Mouse (Mus musculus): ENCODE data around the gene Themis. TPM values are rescaled to one million over a fixed set of nuclear protein-coding genes. Genes with fewer than 3 reads are reported as not detected.

Gene Themis
- not detected in 2 replicates for polyA plus RNA-seq (2015; fragmentation: Nextera tagmentation; extraction: Ambion mirVana)

DNA sequence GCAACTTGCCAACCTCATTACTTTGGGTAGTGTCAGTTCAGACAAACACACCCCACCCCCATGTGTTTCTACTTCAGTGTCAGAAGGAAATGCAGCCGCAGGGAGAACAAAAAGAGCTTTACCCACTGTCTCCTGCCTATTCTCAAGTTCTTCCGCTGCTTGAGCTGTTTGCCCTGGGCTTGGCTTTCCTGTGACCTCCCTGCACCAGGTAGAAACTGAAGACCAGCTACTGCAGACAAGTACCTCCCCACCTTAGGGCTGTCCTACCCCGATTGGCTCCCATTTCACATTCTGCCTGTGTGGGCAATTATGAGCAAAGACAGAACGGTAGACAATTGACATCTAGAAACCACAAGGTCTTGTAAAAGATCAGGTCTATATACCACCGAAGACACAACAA is at the start of gene Themis:
Gene Themis, plus strand, starts transcription at position 100 of the 400 bp plus-strand sequence.
- 67% methylated on average over 5 of the region's 5 CpGs for WGBS
- H3K27me3 ChIP-seq = no peaks in the 10 kb centered on the region

DNA sequence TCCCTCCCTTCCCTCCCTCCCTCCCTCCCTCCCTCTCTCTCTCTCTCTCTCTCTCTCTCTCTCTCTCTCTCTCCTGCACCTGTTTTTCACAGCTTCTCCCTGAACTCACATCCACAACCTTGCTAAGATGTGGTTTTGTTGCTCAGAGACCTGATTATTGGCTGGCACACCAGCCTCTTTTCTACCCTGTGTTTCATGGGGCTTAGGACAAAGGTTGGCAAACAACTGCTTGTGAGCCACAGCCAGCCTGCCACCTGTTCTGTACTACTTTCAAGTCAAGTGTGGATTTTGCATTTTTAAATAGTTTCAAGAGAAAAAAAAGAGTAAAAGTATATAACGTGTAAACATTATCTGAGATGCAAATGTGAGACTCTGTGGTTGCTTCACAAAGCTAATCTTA is 48.7 kb upstream of the Themis start:
- ATAC-seq (replicated peaks; ENCODE audit: low FRiP score) = no peak
- H3K9ac ChIP-seq = no peak overlapping the region
- no peaks in the 10 kb centered on the region for H3K4me1 ChIP-seq
- H3K36me3 ChIP-seq = no peaks in the 10 kb centered on the region
- H3K4me2 ChIP-seq = no peak overlapping the region
- no peak overlapping the region for H3K4me3 ChIP-seq (replicated peaks)
- H3K27me3 ChIP-seq = no peaks in the 10 kb centered on the region
- no peaks in the 10 kb centered on the region for H3K9me3 ChIP-seq (replicated peaks)
- no peak overlapping the region for H3K27ac ChIP-seq
- 84% methylated on average over 1 of the region's 1 CpGs for WGBS

More for the DNA sequence above, at the start of gene Themis:
- Histone ChIP-seq H3K4me2 (no peak within 1 kb of the TSS), H3K9me3 (replicated peaks) (no peaks in the 10 kb centered on the region), H3K4me3 (replicated peaks) (no peak within 1 kb of the TSS), H3K4me1 (no peaks in the 10 kb centered on the region), H3K36me3 (no peaks in the 10 kb centered on the region), H3K9ac (no peak within 1 kb of the TSS), H3K27ac (no peak within 1 kb of the TSS)
- ATAC-seq (replicated peaks; ENCODE audit: low FRiP score) = no peak

DNA sequence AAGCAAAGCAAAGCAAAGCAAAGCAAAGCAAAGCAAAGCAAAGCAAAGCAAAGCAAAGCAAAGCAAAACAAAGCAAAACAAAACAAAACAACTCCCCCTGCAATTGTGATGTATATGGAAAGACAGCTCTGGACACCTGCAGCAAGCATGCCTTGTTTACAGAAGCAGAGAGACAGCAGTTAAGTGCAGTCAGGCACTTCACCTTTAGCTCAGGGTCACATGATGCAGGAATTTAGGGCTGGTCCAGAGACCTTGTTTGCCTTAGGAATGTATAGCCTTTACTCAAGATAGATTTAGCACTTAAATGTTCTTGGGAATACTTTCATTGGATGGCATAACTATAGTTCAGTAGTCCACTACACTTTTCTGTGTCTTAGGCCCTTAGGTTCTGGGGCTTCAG is 32.1 kb upstream of the Themis start:
- Histone ChIP-seq H3K27me3 (no peaks in the 10 kb centered on the region), H3K36me3 (no peaks in the 10 kb centered on the region), H3K4me3 (replicated peaks) (no peak overlapping the region), H3K27ac (no peak overlapping the region), H3K9ac (no peak overlapping the region), H3K9me3 (replicated peaks) (no peaks in the 10 kb centered on the region), H3K4me2 (no peak overlapping the region), H3K4me1 (no peaks in the 10 kb centered on the region)
- peak; percentile 83 for ATAC-seq (replicated peaks; ENCODE audit: low FRiP score)

DNA sequence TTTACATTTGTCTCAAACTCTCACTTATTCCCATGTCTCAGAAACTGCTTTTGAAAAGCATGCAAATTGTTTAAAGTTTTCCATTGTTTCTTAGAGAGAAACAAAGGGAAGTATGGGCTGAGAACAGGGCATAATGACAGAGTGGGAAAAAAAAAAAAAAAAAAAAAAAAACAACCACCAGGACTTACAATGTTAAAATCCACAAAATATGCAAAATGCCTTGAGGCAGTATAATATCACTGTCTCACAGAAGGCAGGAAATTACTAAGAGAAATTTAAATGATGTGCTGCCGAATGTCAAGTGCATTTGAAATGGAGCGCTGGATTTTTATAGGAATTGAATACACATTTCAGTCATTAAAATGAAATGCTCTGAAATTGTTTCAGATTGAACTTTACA is 26.3 kb upstream of the Themis start:
- Histone ChIP-seq H3K9ac (no peak overlapping the region), H3K4me3 (replicated peaks) (no peak overlapping the region), H3K9me3 (replicated peaks) (no peaks in the 10 kb centered on the region), H3K4me2 (no peak overlapping the region), H3K27me3 (no peaks in the 10 kb centered on the region), H3K4me1 (no peaks in the 10 kb centered on the region), H3K36me3 (no peaks in the 10 kb centered on the region), H3K27ac (no peak overlapping the region)
- ATAC-seq (replicated peaks; ENCODE audit: low FRiP score) = no peak
- 92% methylated on average over 2 of the region's 2 CpGs for WGBS

DNA sequence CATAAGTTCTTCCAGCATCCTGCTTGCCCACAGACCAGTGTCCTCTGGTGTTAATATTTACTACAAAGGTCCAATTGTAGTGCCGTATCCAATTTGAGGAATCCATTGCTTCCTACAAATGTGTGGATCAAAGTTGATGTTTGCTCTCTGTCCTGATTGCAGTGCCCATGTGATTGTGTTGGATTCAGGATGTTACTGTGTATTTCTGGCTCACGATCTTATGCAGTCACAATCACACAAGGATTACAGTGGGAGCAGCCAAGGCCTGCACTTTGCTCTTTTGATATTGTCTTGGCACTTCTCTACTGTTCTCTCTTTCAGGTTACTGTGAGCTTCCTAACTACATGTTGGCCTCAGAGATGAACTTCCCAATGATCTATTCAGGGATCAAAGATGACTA is 20.3 kb upstream of the Themis start:
- Histone ChIP-seq H3K27me3 (no peaks in the 10 kb centered on the region), H3K4me2 (no peak overlapping the region), H3K36me3 (no peaks in the 10 kb centered on the region), H3K4me1 (no peaks in the 10 kb centered on the region), H3K27ac (no peak overlapping the region), H3K4me3 (replicated peaks) (no peak overlapping the region), H3K9me3 (replicated peaks) (no peaks in the 10 kb centered on the region), H3K9ac (no peak overlapping the region)
- no peak for ATAC-seq (replicated peaks; ENCODE audit: low FRiP score)
- WGBS = 95% methylated on average over 2 of the region's 2 CpGs

DNA sequence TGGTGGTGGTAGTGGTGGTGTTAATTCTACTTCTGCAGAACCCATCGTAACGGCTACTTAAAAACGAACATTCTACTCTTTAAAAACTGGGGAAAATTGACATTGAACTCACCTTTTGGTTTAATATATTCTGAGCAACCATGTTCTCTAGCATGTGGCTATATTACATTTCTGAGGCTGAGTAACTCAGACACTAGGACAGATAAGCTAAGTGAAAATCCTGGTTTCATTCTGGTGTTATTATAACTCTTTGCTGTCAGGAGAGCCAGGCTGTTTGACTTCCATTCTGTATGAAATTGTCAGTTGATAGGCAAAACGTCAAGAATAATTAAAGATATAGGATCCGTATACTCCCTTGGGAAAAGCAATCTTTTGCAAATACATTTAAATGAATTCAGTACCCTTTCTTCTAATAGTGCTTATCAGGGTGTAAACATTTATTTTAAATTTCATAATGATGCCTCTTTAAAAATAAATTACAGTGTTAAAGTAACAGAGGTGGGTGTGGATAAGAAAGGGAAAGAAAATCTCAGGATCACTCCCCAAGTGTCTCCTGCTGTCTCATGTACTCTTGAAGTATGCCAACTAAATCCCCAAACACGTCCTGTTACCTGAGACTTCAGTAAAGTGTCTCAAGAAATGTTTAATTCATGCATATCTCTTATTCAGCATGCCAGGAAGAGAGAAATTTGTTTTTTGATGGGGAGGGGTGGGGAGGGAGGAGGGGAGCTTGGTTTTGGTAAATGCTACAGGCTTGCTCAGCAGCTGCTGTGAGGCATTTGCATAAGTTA is 18.9 kb upstream of the Themis start:
- H3K4me2 ChIP-seq = no peak overlapping the region
- WGBS = 78% methylated on average over 6 of the region's 6 CpGs
- no peak for ATAC-seq (replicated peaks; ENCODE audit: low FRiP score)
- no peak overlapping the region for H3K4me3 ChIP-seq (replicated peaks)
- no peaks in the 10 kb centered on the region for H3K36me3 ChIP-seq
- no peak overlapping the region for H3K27ac ChIP-seq
- no peak overlapping the region for H3K9ac ChIP-seq
- H3K4me1 ChIP-seq = no peaks in the 10 kb centered on the region
- H3K27me3 ChIP-seq = no peaks in the 10 kb centered on the region
- no peaks in the 10 kb centered on the region for H3K9me3 ChIP-seq (replicated peaks)

DNA sequence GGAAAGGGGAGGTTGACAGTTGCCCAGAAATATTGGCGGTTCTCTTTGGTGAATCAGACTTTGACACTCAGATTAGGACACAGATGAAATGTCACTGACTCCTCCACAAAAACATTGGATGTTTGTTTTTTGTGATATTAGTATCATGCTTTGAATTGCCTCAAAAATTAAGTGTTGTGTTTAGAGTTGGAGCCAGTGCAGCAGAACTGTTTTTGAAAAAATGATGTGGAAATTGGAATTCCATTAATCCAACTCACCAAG is 18.3 kb upstream of the Themis start:
- no peak overlapping the region for H3K4me3 ChIP-seq (replicated peaks)
- no peak overlapping the region for H3K4me2 ChIP-seq
- no peaks in the 10 kb centered on the region for H3K27me3 ChIP-seq
- no peaks in the 10 kb centered on the region for H3K36me3 ChIP-seq
- H3K9me3 ChIP-seq (replicated peaks) = no peaks in the 10 kb centered on the region
- no peak overlapping the region for H3K9ac ChIP-seq
- no peak for ATAC-seq (replicated peaks; ENCODE audit: low FRiP score)
- 33% methylated on average over 1 of the region's 1 CpGs for WGBS
- no peaks in the 10 kb centered on the region for H3K4me1 ChIP-seq
- H3K27ac ChIP-seq = no peak overlapping the region

DNA sequence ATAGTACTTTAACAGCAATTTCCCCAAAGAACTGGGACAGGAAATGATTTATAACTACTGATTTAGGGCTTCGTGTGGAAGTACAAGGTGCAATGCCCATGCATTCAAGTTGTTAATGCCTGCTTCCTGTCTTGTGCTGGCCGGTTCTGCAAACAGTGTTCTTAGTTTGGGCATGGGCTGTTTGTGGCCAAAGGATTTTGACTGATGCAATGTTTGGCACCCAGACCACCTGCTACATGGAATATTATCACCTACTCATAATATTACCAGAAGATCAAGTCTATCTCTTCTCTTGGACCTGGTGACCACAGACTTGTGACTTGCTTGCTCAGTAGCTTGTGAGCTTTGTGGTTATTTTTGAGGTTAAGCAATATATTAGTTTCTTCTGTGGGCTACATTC is 16.2 kb upstream of the Themis start:
- Histone ChIP-seq H3K4me2 (no peak overlapping the region), H3K4me3 (replicated peaks) (no peak overlapping the region), H3K9ac (no peak overlapping the region), H3K4me1 (no peaks in the 10 kb centered on the region), H3K9me3 (replicated peaks) (no peaks in the 10 kb centered on the region), H3K27me3 (no peaks in the 10 kb centered on the region), H3K36me3 (no peaks in the 10 kb centered on the region), H3K27ac (no peak overlapping the region)
- ATAC-seq (replicated peaks; ENCODE audit: low FRiP score) = no peak
- 62% methylated on average over 2 of the region's 2 CpGs for WGBS

DNA sequence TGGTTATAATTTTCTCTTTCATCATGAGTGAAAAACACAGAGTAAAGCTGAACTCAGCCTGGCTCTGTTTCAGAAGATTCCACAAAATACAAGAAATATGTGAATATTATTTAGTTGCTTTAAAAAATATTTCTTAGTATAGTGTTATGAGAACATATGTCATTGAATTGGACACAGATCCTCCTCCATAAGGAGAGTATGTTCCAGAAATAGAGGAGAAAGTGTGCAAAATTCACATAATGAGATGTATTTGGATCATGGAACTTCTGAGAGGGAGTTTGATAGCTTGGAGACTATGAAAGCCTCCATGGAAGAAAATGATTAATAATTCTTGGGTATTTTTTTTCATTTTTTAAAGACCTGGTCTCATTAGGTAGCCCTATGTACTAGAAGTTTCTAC is 13.4 kb upstream of the Themis start:
- H3K9me3 ChIP-seq (replicated peaks) = no peaks in the 10 kb centered on the region
- no peaks in the 10 kb centered on the region for H3K27me3 ChIP-seq
- no peak overlapping the region for H3K9ac ChIP-seq
- no peaks in the 10 kb centered on the region for H3K4me1 ChIP-seq
- no peak overlapping the region for H3K27ac ChIP-seq
- H3K4me2 ChIP-seq = no peak overlapping the region
- ATAC-seq (replicated peaks; ENCODE audit: low FRiP score) = no peak
- no peaks in the 10 kb centered on the region for H3K36me3 ChIP-seq
- no peak overlapping the region for H3K4me3 ChIP-seq (replicated peaks)

DNA sequence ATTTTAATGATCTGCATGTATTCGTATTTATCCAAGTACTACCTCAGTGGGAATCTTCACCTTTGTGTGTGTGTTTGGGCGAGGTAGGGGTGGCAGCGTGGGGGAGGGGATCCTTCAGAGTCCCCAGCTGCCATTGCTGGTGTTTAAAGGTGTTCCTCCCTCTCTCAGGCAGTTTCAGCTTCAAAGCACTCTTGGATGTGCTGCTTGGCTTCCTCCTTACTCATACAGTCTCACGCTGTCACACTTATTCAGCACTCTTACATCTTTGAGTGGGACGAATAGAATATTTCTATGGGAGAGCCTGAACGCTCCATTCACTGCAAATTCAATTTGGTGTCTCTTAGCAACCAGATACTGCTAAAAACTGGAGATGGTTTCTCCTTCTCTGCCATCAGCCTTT is 3.0 kb upstream of the Themis start:
- H3K36me3 ChIP-seq = no peaks in the 10 kb centered on the region
- 72% methylated on average over 6 of the region's 6 CpGs for WGBS

DNA sequence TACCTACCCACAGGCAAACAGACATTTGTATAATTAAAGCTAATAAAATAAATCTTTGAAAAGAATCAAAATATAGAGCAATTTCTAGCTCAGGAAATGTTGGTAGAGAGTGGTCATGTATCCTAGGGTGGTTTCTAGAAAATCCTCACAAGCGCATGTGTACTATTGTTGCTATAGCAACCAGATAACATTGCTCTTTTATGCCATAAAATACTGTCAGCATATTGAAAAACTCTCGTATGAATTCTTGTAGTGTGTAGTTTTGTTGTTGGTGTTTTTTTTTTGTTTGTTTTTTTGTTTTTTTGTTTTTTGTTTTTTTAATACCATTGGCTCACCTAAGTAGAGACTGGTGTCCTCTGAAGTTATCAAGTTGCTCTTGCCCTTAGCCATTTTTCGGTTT is 5.8 kb downstream of the Themis start:
- Histone ChIP-seq H3K36me3 (no peaks in the 10 kb centered on the region), H3K9me3 (replicated peaks) (no peaks in the 10 kb centered on the region), H3K27ac (no peak overlapping the region), H3K9ac (no peak overlapping the region), H3K27me3 (no peaks in the 10 kb centered on the region), H3K4me1 (no peaks in the 10 kb centered on the region), H3K4me2 (no peak overlapping the region), H3K4me3 (replicated peaks) (no peak overlapping the region)
- WGBS = 82% methylated on average over 3 of the region's 3 CpGs
- no peak for ATAC-seq (replicated peaks; ENCODE audit: low FRiP score)

More for the DNA sequence above, 3.0 kb upstream of the Themis start:
- no peak for ATAC-seq (replicated peaks; ENCODE audit: low FRiP score)
- no peaks in the 10 kb centered on the region for H3K4me1 ChIP-seq
- H3K27me3 ChIP-seq = no peaks in the 10 kb centered on the region
- H3K4me3 ChIP-seq (replicated peaks) = no peak overlapping the region
- no peaks in the 10 kb centered on the region for H3K9me3 ChIP-seq (replicated peaks)
- no peak overlapping the region for H3K4me2 ChIP-seq
- H3K9ac ChIP-seq = no peak overlapping the region
- H3K27ac ChIP-seq = no peak overlapping the region

DNA sequence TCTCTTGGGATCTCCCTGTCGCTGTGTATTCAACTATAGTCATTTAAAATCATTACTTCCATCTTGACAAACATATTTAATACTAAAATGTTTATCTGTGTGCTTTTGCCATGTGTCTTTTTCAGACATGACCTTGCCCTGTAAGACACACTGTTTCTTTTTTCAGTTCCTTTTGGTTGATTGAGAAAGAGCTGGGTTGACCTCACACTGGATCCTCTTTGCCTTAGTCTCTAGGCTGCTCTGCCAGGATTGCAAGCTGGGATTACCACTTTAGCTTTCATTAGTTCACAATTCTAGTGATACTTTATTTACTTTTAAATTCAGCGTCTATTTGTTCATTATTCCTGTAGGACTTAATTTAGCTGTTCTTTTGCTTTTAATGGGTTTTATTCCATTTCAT is 7.2 kb downstream of the Themis start:
- Histone ChIP-seq H3K27ac (no peak overlapping the region), H3K4me3 (replicated peaks) (no peak overlapping the region), H3K4me1 (no peaks in the 10 kb centered on the region), H3K4me2 (no peak overlapping the region), H3K36me3 (no peaks in the 10 kb centered on the region), H3K27me3 (no peaks in the 10 kb centered on the region), H3K9me3 (replicated peaks) (no peaks in the 10 kb centered on the region), H3K9ac (no peak overlapping the region)
- no peak for ATAC-seq (replicated peaks; ENCODE audit: low FRiP score)
- 83% methylated on average over 2 of the region's 2 CpGs for WGBS

DNA sequence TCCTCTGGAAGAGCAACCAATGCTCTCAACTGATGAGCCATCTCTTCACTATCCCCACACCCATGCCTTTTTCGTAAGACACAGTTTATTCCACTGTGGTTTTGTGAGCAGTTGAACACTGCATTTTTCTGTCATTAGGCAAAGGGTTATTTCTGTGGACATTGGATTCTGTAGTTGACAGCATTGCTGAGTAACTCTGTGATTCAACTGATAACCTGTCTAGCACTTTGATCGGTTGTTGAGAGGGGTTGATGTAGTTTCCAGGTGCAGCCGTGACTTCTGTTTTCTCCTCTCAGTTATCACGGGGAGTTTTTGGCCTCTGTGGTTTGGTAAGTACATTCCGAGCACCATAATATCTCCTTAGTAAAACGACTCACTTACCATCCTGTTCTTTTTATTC is 26.8 kb downstream of the Themis start:
- 84% methylated on average over 6 of the region's 6 CpGs for WGBS
- H3K9me3 ChIP-seq (replicated peaks) = no peaks in the 10 kb centered on the region
- H3K9ac ChIP-seq = no peak overlapping the region
- no peak overlapping the region for H3K4me2 ChIP-seq
- no peak for ATAC-seq (replicated peaks; ENCODE audit: low FRiP score)
- no peaks in the 10 kb centered on the region for H3K4me1 ChIP-seq
- H3K36me3 ChIP-seq = no peaks in the 10 kb centered on the region
- no peaks in the 10 kb centered on the region for H3K27me3 ChIP-seq
- H3K27ac ChIP-seq = no peak overlapping the region
- no peak overlapping the region for H3K4me3 ChIP-seq (replicated peaks)

Measured in kidney, embryonic 15.5 days (tissue).